Mouse (Mus musculus) NIH3T3 (cell line): ENCODE measurements around the gene Lmo3.

Source experiments
- DNase-seq: peaks from one replicate; pipeline ENCODE4 v3.0.0-alpha.2; 2012; ENCODE audit warnings: low read depth

Lmo3 gene

DNA sequence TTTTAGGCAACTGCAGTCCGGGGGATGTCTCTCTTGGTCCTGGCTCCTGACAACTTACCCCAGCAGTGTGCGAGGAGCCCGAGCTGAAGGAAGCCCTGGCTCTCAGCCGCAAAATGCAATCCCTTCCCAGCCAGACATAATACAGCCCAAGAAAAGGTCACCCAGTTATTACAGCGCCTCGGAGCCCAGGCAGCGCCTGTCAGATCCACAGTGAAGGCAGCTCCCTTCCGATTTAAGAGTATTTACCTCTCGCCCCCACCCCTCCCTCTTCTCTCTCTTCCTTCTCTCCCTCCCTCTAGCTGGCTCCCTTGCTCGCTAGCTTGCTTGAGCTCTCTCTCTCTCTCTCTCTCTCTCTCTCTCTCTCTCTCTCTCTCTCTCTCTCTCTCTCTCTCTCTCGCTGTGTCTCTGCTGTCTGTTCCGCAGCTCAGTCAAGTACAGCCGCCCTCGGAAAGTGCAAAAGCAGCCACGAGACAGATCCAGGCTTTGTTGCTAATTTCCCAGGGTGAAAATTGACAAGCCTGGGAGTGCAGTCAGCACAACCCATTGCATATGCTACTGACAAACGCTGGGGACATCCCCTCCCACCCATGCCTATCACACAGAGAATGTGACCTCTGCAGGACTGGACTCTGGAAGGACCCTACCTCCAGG is 159.0 kb downstream of the Lmo3 start:
- DNase-seq, result no peak

DNA sequence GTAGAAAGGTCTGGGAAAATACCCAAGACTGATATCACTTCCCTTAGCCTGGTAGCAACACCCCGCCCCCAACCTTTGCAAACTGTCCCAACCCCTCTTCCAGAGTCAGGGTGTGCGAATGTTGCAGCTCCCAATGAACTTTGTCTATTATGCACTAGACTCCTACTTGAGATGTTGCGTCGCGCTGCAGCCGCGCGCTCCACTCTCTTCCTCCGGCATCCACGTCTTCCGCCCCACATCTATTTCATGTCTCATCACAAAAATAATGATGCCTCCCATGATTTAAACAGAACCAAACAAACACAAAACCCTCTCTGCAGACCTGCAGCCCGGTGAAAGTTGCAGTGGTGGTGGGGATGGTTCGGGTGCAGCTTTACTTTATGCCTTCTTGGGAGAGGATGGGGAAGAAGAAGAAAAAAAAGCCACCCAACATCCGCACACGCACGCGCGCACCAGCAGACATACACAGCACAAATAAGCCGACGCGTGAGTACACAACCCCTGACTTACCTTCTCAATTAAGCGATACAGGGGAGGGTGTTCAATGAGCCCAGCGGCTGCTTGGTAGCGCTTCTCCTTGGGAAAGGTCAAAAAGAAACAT is 159.7 kb downstream of the Lmo3 start:
- DNase-seq, result no peak

DNA sequence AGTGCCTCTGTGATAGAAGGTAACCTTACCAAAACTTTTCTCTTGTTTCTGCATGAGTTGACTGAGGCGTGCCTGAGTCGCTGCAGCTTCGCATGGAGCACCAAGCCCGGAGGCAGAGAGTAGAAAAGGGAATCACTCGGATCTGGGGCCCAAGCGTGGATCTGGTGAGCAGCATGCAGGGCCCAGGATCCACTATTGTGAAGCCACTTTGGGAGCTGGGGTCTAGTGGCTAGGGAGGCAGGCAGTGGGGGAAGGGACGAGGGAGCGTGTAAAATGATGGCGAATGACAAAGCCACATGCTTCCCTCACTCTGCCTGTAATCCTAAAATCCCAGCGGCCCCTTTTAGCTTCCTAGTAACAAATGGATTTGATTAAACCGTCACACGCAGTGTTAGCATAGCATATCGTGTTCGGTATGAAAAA is 160.6 kb downstream of the Lmo3 start:
- no peak for DNase-seq

DNA sequence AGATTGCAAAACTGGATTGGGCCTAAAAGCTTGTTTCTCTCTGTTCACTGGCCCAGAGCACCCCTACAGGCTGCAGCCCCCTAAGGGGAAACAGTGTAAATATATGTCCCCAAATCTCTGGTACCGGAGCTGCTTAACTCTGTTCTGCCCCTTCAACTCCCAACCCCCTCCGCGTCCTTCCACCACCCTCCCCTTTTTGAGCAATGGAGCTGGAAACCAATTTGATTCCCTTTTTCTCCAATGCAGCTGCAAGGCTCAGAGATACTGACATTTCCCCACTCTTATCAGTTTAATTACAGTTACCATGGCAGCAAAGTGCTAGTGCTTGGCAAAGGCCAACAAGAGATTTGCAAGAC is 161.3 kb downstream of the Lmo3 start:
- no peak for DNase-seq

DNA sequence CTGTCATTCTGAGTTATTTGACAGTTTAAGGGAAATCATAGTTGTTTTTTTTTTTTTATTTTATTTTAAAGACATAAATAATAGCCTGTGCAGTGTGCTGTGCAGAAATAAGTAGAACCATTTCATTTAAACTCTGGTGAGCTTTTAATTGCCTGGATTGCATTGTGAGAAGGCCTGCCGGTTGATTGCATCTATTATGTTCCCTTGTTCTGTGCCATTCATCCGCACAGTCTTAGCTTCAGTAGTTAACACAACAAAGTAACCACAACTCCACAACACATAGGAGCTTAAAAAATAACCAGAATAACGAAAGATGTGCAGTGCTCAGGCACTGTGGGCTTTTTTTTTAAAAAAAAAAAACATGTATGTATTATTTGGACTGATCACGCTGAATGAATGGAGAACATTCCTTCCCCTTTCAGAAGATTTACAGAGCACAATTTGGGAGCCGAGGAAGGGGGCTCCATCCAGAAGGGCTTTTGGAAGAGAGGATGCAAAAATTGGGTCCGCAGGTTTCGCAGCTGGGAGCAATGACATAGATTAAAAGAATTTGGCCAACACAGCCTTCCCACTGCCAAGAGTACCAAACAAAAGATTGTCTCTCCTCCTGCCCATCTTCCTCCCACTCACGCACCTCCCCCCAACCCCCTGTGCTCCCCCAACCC is 161.8 kb downstream of the Lmo3 start:
- no peak for DNase-seq

DNA sequence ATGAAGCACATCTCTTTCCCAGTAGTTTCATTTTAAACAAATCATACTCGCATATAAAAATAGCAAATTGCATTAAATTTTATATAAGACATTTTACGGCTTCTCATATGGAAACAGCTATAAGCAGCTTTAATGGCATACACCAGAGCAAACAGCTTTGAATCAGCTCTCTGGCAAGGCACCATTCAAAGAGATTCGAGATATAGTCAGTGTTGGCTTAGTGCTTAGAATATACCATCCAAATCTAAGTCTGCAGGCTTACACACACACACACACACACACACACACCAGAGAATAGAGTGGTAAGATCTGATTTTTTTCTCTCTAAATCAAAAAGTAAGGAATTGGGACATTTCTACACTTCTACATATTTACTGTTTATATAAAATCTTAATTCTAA is 169.7 kb downstream of the Lmo3 start:
- DNase-seq, result no peak

DNA sequence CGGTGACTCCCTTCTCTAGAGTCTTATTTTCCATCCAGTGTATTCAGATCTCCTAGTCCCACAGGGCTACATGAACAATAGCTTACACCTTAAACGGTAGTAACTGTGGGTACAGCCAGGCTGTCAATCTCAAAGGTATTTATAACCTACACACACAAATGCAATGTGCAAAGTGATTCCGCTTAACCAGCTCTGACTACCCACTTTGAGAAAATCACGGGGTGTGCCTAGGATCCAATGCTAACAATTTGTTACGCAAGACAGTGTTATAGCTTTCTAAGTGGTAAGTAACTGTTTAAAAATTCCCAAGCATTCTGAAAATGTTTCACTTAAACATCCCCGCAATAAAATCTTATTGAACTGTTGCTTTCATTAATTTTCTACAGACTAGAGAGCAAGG is 179.7 kb downstream of the Lmo3 start:
- no peak for DNase-seq

DNA sequence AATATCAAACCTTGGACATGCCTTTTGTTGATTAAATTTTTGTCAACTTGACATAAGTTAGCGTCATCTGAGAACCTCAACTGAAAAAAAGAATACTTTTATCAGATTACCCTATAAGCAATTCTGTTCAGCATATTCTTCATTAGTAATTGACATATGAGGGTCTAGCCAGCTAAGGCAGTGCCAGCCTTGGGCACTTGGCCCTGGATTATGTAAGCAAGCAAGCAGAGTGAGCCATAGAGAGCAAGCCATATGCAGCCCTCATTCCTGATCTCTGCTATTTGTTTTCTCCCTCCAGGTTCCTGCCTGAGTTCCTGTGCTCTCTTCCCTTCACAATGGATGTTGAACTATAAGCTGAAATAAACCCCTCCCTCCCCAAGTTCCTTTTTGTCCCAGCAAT is 182.9 kb downstream of the Lmo3 start:
- no peak for DNase-seq

DNA sequence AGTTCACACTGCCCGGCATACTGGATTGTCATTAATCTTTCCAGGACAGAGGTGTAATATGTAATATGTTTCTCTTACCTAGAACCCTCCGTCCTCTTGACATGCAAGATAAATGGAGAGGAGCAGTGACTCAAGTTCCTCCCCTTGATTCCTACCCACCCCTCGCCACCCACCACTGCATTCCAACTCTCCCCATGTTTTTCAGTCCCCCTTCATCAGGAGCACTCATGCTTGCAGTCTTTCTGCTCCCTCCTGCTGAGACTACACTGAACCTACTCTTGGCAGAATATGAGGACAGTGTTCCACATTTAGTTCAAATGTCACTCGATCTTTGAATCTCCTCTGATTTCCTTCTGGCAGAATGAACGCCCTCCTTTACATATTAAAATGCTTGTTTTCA is 190.7 kb downstream of the Lmo3 start:
- DNase-seq, result no peak

DNA sequence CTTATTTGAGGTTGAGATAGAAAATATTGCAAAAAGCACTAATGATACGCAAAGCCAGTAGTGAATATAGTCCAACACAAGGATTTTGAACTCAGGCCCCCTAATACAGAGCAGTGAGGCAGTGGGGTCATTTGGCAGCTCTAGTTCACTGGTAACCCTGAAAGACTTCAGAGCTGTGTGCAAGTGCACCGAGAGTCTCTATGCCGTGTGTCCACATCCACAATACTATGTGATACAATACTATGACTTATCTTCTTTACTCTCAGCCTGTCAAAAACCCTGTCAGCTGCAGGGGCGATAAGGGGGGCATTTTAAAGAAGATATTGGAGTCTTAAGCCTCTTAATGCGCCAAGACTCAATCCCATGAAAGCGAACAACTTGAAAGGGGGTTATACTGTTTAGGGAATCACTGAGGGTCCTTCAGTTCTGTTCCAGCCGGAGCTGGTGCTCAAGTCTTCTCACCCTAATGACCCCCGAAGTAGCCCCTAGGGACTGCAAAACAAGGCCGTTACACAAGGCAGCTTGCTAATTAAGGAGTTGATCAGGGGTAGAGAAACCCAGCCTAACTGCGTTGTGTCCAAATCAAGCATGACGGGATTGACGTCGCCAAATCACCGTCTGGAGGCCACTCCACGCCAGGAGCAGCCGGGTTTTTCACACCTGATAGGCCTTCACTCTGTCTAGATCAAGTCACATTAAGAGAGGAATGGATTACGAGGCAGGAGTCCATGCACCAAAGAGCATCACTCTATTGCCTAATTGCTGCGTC is 193.4 kb downstream of the Lmo3 start:
- DNase-seq, result no peak

DNA sequence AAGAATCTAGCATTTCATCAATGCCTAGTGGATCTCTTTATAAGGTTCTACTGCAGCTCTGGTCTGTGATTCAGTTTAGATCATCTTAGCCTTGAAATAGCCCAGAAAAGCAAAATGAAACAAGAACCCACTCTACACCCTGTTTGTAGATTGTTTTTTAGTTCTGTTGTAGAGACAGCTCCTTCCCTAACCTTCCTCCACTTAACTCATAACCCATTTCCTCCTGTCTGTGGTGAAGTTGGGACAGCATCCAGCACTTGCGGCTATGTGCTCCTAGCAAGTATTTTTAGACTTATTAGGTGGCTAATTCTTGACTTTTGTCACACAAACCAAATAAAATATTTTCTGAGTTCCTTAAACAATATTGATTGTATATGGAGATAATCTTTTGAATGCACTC is 198.6 kb downstream of the Lmo3 start:
- no peak for DNase-seq

DNA sequence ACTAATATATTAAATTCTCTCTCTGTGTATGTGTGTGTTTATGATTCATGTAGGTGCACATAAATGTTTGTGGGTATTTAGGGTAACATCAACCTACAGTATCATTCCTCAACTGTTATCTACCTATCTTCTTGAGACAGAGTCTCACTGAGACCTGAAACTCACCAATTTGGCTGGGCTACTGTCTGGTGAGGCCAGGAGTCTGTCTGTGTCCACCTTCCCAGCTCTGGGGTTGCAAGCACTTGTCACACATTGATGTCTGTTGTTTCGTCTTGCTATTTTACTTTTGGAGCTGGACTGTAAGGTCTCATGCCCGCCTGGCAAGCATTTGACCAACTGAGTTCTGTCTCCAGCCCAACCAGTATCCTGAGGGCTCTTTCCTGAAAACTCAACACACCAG is 210.6 kb downstream of the Lmo3 start:
- no peak for DNase-seq

DNA sequence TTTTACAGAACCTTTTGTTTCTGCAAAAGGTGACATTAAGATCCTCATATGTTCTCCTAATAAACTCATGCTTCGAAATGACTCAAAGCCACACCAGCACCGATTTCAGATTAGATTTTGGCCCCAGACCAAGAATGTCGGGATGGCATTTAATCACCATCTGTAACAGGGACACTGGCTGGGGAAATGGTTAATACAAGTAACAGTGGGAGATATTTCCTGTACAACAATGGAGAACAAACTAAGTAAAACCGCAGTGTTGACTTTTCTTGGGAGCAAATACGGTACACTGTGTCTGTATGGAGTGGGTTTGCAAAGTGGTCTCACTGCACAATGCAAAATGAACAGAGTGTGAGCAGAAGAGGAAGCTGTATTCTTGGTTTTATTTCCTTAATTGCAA is 217.7 kb downstream of the Lmo3 start:
- DNase-seq, result no peak

DNA sequence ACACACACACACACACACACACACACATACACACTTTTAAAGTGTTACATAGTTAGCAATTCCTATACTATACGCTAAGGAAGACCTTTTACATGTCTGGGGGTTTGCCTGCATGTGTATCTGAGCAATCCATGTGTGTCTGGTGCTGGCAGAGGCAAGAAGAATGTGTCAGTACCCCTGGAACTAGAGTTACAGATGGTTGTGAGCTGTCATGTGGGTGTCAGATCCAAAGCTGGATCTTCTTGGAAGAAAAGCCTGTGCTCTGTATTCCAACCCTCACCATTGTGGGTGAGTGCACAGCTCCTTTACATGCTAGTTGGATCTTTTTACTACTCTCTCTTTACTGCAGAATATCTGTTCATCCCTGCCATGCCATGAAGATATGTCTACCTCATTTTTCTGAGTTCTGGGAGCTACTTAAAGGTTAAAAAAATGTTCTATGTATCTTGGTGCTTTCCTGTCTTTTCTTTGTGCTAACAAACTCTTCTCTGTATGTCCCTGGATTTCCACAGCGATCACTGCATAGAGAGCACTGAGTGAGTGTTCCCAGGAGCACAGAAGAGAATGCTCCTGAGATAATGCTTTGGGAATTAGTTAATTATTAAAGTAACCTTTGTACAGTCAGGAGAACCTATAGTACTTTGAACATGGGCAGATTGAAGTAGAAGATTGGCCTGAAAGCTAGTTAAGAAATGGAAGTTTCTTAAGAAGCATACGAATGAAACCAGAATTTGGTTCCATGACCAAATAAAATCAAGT is 231.0 kb downstream of the Lmo3 start:
- no peak for DNase-seq

DNA sequence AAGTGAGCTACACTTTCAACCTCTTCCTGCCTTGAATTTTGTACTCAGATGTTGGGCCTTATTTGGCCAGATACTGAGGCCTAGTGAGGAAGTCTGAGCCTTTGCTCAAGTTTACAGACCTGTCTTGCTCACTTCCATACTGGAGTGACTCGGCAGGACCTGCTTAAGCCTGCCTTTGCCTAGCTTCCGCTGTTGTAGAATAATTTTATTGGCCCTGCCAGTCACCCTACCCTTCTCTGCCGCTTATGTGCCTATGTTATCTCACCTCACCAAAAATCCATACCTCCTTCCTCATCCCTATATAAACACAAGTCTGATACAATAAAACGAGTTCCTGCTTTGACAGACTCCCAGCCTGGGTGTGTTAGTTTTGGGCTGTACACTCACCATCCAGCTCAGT is 235.2 kb downstream of the Lmo3 start:
- DNase-seq, result no peak

DNA sequence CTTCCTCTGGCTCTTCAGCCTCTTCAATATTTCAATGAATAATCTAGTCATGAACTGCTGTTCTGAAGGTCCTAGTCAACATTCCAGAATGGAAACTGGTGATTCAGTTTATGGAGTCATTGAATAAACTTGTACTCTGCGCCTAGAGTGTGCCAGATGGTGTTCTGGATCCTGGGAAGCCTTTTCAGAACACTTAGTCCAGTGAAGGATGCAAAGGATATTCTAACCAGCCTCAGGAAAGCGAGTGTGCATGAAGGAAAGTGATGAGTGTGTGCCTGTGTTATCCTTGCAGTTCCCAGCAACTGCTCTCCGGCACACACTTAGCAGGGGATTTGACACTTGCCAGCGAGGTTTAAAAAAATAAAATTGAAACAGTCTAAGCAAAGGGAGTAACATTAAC is 245.9 kb downstream of the Lmo3 start:
- no peak for DNase-seq

DNA sequence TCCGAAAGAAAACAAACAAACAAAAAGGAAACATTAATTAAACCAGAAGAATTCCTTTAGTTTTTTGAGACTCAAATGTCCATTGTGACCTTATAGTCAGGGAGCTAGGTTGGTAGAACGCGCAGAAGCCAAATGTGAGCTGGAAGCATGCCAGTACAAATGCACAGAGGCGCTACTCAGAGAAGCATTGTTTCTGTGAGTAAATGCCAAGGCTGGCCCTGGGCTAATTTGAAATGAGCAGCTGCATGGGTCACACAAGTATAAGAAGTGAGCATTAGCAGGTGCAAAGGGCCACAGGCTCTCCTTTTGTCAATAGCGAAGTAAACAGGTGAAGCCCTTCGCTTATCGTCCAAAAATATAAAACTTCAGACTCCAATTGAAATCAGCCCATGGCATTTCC is 247.8 kb downstream of the Lmo3 start:
- DNase-seq, result no peak

DNA sequence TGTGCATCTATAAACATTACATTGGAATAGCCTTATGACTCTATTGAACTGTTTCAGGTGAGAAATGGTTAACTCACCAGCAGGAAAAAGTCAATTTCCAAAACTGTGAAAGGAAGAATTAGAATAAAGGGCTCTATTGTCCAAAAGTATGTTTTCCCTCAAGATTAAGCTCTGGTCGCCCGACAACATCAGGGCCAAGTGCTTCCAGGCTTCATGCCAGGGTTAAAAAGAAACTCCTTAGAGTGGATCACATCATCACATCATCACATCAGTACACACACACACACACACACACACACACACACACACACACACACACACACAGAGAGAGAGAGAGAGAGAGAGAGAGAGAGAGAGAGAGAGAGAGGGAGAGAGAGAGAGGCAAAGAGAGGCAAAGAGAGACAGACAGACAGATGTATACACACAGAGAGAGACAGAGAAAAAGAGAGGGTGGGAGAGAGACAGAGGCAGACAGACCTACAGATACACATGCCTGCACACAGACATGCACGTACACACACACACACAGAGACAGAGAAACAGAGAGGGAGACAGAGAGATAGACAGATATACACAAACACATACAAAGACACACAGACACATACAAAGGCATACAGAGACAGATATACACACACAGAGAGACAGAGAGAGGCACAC is 255.9 kb downstream of the Lmo3 start:
- no peak for DNase-seq

DNA sequence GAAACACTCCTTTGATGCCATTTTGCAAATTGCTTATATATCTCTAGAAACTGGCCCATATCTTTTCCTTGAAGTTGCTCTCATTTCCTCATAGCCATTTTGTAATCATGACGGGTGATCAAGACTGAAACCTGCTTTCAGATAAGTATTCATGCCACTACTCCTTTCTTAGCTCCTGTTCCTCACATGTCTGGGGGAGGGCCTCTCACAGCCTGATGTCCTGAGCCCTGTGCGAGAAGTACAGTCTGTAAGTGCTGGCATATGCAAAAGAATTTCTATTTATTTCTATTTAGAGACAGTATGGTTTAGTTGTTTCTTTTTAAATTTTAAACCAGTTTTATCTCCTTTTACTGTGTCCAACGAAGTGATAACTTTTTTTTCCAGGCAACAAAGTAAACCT is 256.6 kb downstream of the Lmo3 start:
- DNase-seq, result no peak

DNA sequence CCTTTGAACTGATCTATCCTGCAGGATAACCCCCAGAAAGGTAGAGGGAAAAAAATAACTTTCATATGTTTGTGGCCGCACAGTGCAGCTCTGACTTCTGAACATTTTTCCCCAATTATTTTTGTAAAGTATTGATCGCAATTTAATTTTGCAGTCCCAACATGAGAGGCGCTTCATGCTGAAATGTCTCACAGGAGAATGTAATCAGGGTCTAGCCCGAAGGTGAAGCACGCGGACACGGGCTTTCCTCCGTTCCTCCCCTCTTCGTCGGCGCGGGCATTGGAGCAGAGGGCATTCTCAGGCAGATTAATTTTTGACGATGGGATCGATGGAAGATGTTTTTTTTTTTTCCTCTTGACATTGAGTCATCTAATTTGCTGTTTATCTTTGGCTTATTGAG is 258.4 kb downstream of the Lmo3 start:
- DNase-seq, result no peak

DNA sequence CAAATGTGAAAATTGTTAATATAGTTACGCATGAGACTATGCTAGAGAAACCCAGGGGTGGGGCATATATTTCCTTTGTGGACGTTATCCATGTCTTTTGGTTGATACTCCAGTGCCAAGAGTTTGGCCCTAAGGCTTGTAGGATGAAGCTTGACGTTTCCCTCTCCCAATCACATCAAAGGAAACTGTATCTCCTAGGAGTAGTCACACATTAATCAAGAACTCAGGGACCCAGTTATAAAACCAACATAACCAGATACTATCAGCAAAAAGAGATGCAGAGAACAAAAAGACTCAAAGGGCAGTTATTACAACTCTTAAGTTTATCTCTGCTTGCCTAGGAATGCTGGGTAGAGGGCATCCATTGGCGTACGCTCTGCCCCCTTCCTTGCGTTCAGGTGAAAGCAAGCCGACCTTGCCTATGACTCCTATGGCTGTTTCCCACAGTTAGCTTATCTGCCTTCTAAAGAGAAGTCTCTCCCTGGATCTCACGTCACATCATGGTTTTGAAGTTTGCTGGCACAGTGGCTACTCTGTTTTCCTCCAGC is 261.5 kb downstream of the Lmo3 start:
- no peak for DNase-seq
